25 mouse cellular contexts compared by ENCODE assay signal in the genomic region with DNA sequence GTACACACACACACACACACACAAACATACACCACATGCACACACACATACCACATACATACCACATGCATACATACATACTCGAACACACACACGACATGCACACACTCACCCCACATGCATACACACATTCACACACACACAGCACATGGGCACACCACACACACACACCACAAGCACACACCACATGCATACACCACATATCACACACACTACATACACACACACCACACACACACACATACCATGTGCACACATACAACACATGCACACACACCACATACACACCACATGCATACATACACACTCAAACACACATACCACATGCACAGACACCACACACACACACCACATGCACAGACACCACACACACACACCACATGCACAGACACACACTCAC.
DNase-seq lines count a peak whose midpoint lies in the region; ATAC-seq and TF ChIP-seq lines count a peak whose summit lies in the region.
"Had no signal": no experiment of that assay in that cellular context is flagged by ENCODE, and none has a peak within 500 bp of the region (broad histone marks: within the 10 kb centered on the region; RNA-seq: fewer than 3 reads in every experiment).

No protein-coding gene starts in this region.

- no peak for ATAC-seq in heart, postnatal 0 days (ENCODE audit: insufficient read depth, low read depth)
- peak; percentile 24; the same call in 1 of the 2 replicates for ATAC-seq in midbrain, embryonic 15.5 days (replicated peaks)
- no peak for ATAC-seq in midbrain, postnatal 0 days (ENCODE audit: low FRiP score)
- ATAC-seq in erythroblast, adult 5-6 weeks (replicated peaks; ENCODE audit: low FRiP score, poor library complexity, severe bottlenecking): no peak
- ATAC-seq: CD4-positive, CD25-positive, alpha-beta regulatory T cell, adult 4 months; forebrain, embryonic 16.5 days; Patski had no signal

- no peaks in the 10 kb centered on the region for H3K36me3 ChIP-seq in heart, embryonic 10.5 days
- no peaks in the 10 kb centered on the region for H3K36me3 ChIP-seq in heart, postnatal 0 days (replicated peaks; ENCODE audit: control insufficient read depth, insufficient read depth, low read length)
- no peaks in the 10 kb centered on the region for H3K36me3 ChIP-seq in midbrain, embryonic 15.5 days (replicated peaks)
- no peaks in the 10 kb centered on the region for H3K36me3 ChIP-seq in midbrain, postnatal 0 days (ENCODE audit: insufficient read depth, low read length)
- H3K36me3 ChIP-seq: forebrain, embryonic 10.5 days; liver, embryonic 15.5 days; neural tube, embryonic 13.5 days had no signal

- TF ChIP-seq EP300 in heart, postnatal 0 days (IDR thresholded peaks at IDR 0.05; ENCODE audit: low read depth): no peak

- no peak overlapping the region for H3K4me3 ChIP-seq in heart, embryonic 10.5 days
- H3K4me3 ChIP-seq in heart, postnatal 0 days (ENCODE audit: low read depth, low read length): no peak overlapping the region
- H3K4me3 ChIP-seq in midbrain, embryonic 15.5 days: no peak overlapping the region
- no peak overlapping the region for H3K4me3 ChIP-seq in midbrain, postnatal 0 days (ENCODE audit: low read depth, low read length)
- H3K4me3 ChIP-seq: forebrain, embryonic 10.5 days; heart, adult 2 months; liver, embryonic 15.5 days; myocyte; neural tube, embryonic 13.5 days had no signal

- H3K27me3 ChIP-seq in heart, embryonic 10.5 days (ENCODE audit: insufficient read depth, poor library complexity, severe bottlenecking): no peaks in the 10 kb centered on the region
- H3K27me3 ChIP-seq in heart, postnatal 0 days (ENCODE audit: control insufficient read depth, insufficient read depth, low read length): no peaks in the 10 kb centered on the region
- no peaks in the 10 kb centered on the region for H3K27me3 ChIP-seq in midbrain, embryonic 15.5 days (replicated peaks)
- no peaks in the 10 kb centered on the region for H3K27me3 ChIP-seq in midbrain, postnatal 0 days (ENCODE audit: insufficient read depth, low read length)
- H3K27me3 ChIP-seq: liver, embryonic 15.5 days; neural tube, embryonic 13.5 days; Patski had no signal

- H3K9me3 ChIP-seq in heart, embryonic 10.5 days: no peaks in the 10 kb centered on the region
- H3K9me3 ChIP-seq in heart, postnatal 0 days (replicated peaks; ENCODE audit: control insufficient read depth, low read length): no peaks in the 10 kb centered on the region
- no peaks in the 10 kb centered on the region for H3K9me3 ChIP-seq in midbrain, embryonic 15.5 days
- H3K9me3 ChIP-seq in midbrain, postnatal 0 days (ENCODE audit: low read length): no peaks in the 10 kb centered on the region
- H3K9me3 ChIP-seq: liver, embryonic 15.5 days; neural tube, embryonic 13.5 days had no signal

- H3K9ac ChIP-seq in heart, postnatal 0 days (replicated peaks; ENCODE audit: low read depth, low read length): no peak overlapping the region
- H3K9ac ChIP-seq in midbrain, embryonic 15.5 days: no peak overlapping the region
- H3K9ac ChIP-seq in midbrain, postnatal 0 days (replicated peaks; ENCODE audit: low read length, poor library complexity, severe bottlenecking): no peak overlapping the region
- H3K9ac ChIP-seq: liver, embryonic 15.5 days; neural tube, embryonic 13.5 days had no signal

- intact Hi-C loops in heart, postnatal 14 days (cut with DNase I): no loop called here

- H3K4me1 ChIP-seq in heart, embryonic 10.5 days: peaks cover 46% of the 10 kb centered on the region
- H3K4me1 ChIP-seq in heart, postnatal 0 days (ENCODE audit: control insufficient read depth, insufficient read depth): peaks cover 57% of the 10 kb centered on the region
- peaks cover 3% of the 10 kb centered on the region; the same call in 1 of the 2 replicates for H3K4me1 ChIP-seq in midbrain, embryonic 15.5 days
- H3K4me1 ChIP-seq in midbrain, postnatal 0 days (ENCODE audit: insufficient read depth, low read length): no peaks in the 10 kb centered on the region
- H3K4me1 ChIP-seq: forebrain, embryonic 10.5 days; liver, embryonic 15.5 days had no signal

- no peak overlapping the region for H3K4me2 ChIP-seq in heart, postnatal 0 days (ENCODE audit: low read depth, low read length)
- H3K4me2 ChIP-seq in midbrain, embryonic 15.5 days: no peak overlapping the region
- no peak overlapping the region for H3K4me2 ChIP-seq in midbrain, postnatal 0 days (ENCODE audit: low read depth, low read length, poor library complexity, severe bottlenecking)
- H3K4me2 ChIP-seq: liver, embryonic 15.5 days; midbrain, embryonic 11.5 days; neural tube, embryonic 13.5 days had no signal

- H3K27ac ChIP-seq in heart, embryonic 10.5 days: 0 out of 2 replicates have a peak overlapping the region, but pooled peaks have one; percentile 67
- H3K27ac ChIP-seq in heart, postnatal 0 days (ENCODE audit: low read depth): peak overlapping the region; percentile 61
- no peak overlapping the region for H3K27ac ChIP-seq in midbrain, embryonic 15.5 days
- H3K27ac ChIP-seq in midbrain, postnatal 0 days (ENCODE audit: low read depth, low read length): no peak overlapping the region
- H3K27ac ChIP-seq: forebrain, embryonic 10.5 days; kidney, postnatal 0 days; liver, embryonic 15.5 days; neural tube, embryonic 13.5 days had no signal

- no peak for TF ChIP-seq CTCF in heart, postnatal 0 days (IDR thresholded peaks at IDR 0.05; ENCODE audit: low read depth)
- TF ChIP-seq CTCF in midbrain, postnatal 0 days (IDR thresholded peaks at IDR 0.05): no peak

- WGBS in heart, embryonic 10.5 days: 89% methylated on average over 2 of the region's 2 CpGs
- 100% methylated on average over 2 of the region's 2 CpGs for WGBS in heart, postnatal 0 days
- 98% methylated on average over 2 of the region's 2 CpGs for WGBS in midbrain, embryonic 15.5 days
- WGBS in midbrain, postnatal 0 days: 96% methylated on average over 2 of the region's 2 CpGs

- DNase-seq in heart, embryonic 10.5 days (ENCODE audit: low spot score): no peak
- no peak for DNase-seq in heart, postnatal 14 days
- DNase-seq in heart, postnatal 0 days (ENCODE audit: low spot score): no peak
- DNase-seq in heart, postnatal 4 days: no peak
- DNase-seq in midbrain, postnatal 0 days (ENCODE audit: low spot score): no peak
- DNase-seq: cerebellum, adult 11-12 months; cerebellum, postnatal 25 days; embryo, embryonic 11 days; gastrocnemius, postnatal 14 days; heart, adult 2 months; layer of hippocampus, adult 9-11 months; liver; lung, postnatal 4 days; right cerebral cortex, postnatal 4 days had no signal

Comparison
In these comparisons a context has a peak if more than half of its experiments do, and no peak if none do; other contexts are left out.
1. H3K27ac ChIP-seq: peak in heart, embryonic 10.5 days (single experiment) and heart, postnatal 0 days (single experiment); none in midbrain, embryonic 15.5 days (single experiment) and midbrain, postnatal 0 days (single experiment).